Mouse (Mus musculus): ENCODE measurements around the gene Arfgef3. TPM values are rescaled to one million over a fixed set of nuclear protein-coding genes. Genes with fewer than 3 reads are reported as not detected.

Gene Arfgef3
- total and polyA plus RNA-seq, 3 experiments: not detected

- Histone ChIP-seq H3K79me2 (ENCODE audit: control insufficient read depth, insufficient read depth, low read length, poor library complexity) (no peaks in the 10 kb centered on the region), H3K9ac (ENCODE audit: control insufficient read depth, low read depth, low read length, poor library complexity, severe bottlenecking) (no peak overlapping the region), H3K4me1 (ENCODE audit: control insufficient read depth in 1 of 2, insufficient read depth in 2 of 2, low read length in 2 of 2) (no peaks in the 10 kb centered on the region), H3K27me3 (ENCODE audit: control insufficient read depth in 1 of 2, insufficient read depth in 2 of 2, low read length in 2 of 2) (no peaks in the 10 kb centered on the region), H3K36me3 (ENCODE audit: control insufficient read depth in 1 of 2, insufficient read depth in 2 of 2, low read length in 2 of 2) (no peaks in the 10 kb centered on the region), H3K4me3 (ENCODE audit: control insufficient read depth in 1 of 2, insufficient read depth in 1 of 2, low read depth in 2 of 2, low read length in 2 of 2) (no peak overlapping the region), H3K9me3 (replicated peaks; ENCODE audit: insufficient read depth, low read length) (no peaks in the 10 kb centered on the region), H3K27ac (ENCODE audit: control insufficient read depth, low read depth, low read length) (no peak overlapping the region)
- no peak for DNase-seq (ENCODE audit: low read depth, low spot score)
- TF ChIP-seq ETS1 (IDR thresholded peaks at IDR 0.05; ENCODE audit: low read depth, low read length) (no peak), MYC (IDR thresholded peaks at IDR 0.05; ENCODE audit: low read depth, low read length) (no peak), MAFK (IDR thresholded peaks at IDR 0.05; ENCODE audit: borderline replicate concordance, low read depth, low read length) (no peak), NRF1 (IDR thresholded peaks at IDR 0.05; ENCODE audit: insufficient read depth, low read depth, low read length, poor library complexity, severe bottlenecking) (no peak), MYB (IDR thresholded peaks at IDR 0.05; ENCODE audit: low read depth, low read length) (no peak)
These were observed 194.2 kb downstream of the Arfgef3 start for GRCm38 (mm10) chr10:18549321-18550216.

- no peaks in the 10 kb centered on the region for H3K9me3 ChIP-seq (replicated peaks; ENCODE audit: insufficient read depth, low read length)
- TF ChIP-seq CHD1 (IDR thresholded peaks at IDR 0.05; ENCODE audit: low read depth, low read length): no peak
- no peak for TF ChIP-seq ZC3H11A (IDR thresholded peaks at IDR 0.05; ENCODE audit: low read depth, low read length)
- no peak for TF ChIP-seq MAZ (IDR thresholded peaks at IDR 0.05; ENCODE audit: low read depth, low read length)
- no peak for TF ChIP-seq MEF2A (IDR thresholded peaks at IDR 0.05; ENCODE audit: extremely low read depth, insufficient replicate concordance, low read depth, low read length, poor library complexity, severe bottlenecking)
- no peak for TF ChIP-seq ELF1 (IDR thresholded peaks at IDR 0.05; ENCODE audit: low read depth, low read length)
- no peak for TF ChIP-seq GABPA (IDR thresholded peaks at IDR 0.05; ENCODE audit: low read depth, low read length)
- no peak for TF ChIP-seq NRF1 (IDR thresholded peaks at IDR 0.05; ENCODE audit: insufficient read depth, low read depth, low read length, poor library complexity, severe bottlenecking)
- no peak for TF ChIP-seq RCOR1 (IDR thresholded peaks at IDR 0.05; ENCODE audit: low read depth, low read length)
- TF ChIP-seq ZMIZ1 (IDR thresholded peaks at IDR 0.05; ENCODE audit: low read depth, low read length): no peak
- no peak for TF ChIP-seq JUND (IDR thresholded peaks at IDR 0.05; ENCODE audit: low read depth, low read length)
- no peak for TF ChIP-seq GATA1 (IDR thresholded peaks at IDR 0.05; ENCODE audit: low read depth, low read length)
- TF ChIP-seq TBP (IDR thresholded peaks at IDR 0.05; ENCODE audit: low read depth, low read length): no peak
- no peak for TF ChIP-seq RAD21 (IDR thresholded peaks at IDR 0.05; ENCODE audit: low read depth, low read length)
- no peak for TF ChIP-seq POLR2A (IDR thresholded peaks at IDR 0.05; ENCODE audit: control insufficient read depth in 1 of 2, insufficient read depth in 1 of 2, low read depth in 1 of 2, low read length in 2 of 2, poor library complexity in 1 of 2)
- TF ChIP-seq CHD2 (IDR thresholded peaks at IDR 0.05; ENCODE audit: low read length): no peak
- no peak for TF ChIP-seq ZNF384 (IDR thresholded peaks at IDR 0.05; ENCODE audit: low read depth, low read length)
- TF ChIP-seq UBTF (IDR thresholded peaks at IDR 0.05; ENCODE audit: borderline replicate concordance, insufficient read depth, low read depth, low read length): no peak
- TF ChIP-seq HCFC1 (IDR thresholded peaks at IDR 0.05; ENCODE audit: low read depth, low read length): no peak
- no peak for TF ChIP-seq USF1 (IDR thresholded peaks at IDR 0.05; ENCODE audit: low read depth, low read length)
- TF ChIP-seq E2F4 (IDR thresholded peaks at IDR 0.05; ENCODE audit: borderline replicate concordance, low read depth, low read length): no peak
- no peak overlapping the region for H3K9ac ChIP-seq (ENCODE audit: control insufficient read depth, low read depth, low read length, poor library complexity, severe bottlenecking)
- H3K36me3 ChIP-seq (ENCODE audit: control insufficient read depth in 1 of 2, insufficient read depth in 2 of 2, low read length in 2 of 2): no peaks in the 10 kb centered on the region
- H3K27ac ChIP-seq (ENCODE audit: control insufficient read depth, low read depth, low read length): no peak overlapping the region
- H3K79me2 ChIP-seq (ENCODE audit: control insufficient read depth, insufficient read depth, low read length, poor library complexity): no peaks in the 10 kb centered on the region
- H3K4me1 ChIP-seq (ENCODE audit: control insufficient read depth in 1 of 2, insufficient read depth in 2 of 2, low read length in 2 of 2): no peaks in the 10 kb centered on the region
- no peaks in the 10 kb centered on the region for H3K27me3 ChIP-seq (ENCODE audit: control insufficient read depth in 1 of 2, insufficient read depth in 2 of 2, low read length in 2 of 2)
- DNase-seq (ENCODE audit: low read depth, low spot score): no peak
- H3K4me3 ChIP-seq (ENCODE audit: control insufficient read depth in 1 of 2, insufficient read depth in 1 of 2, low read depth in 2 of 2, low read length in 2 of 2): no peak overlapping the region
These were observed 196.4 kb downstream of the Arfgef3 start for GRCm38 (mm10) chr10:18547381-18547780.

Data from MEL (cell line).